Mouse (Mus musculus) central nervous system, embryonic 11.5 days (tissue): ENCODE results near the gene Bex1. TPM values are rescaled to one million over a fixed set of nuclear protein-coding genes. Genes with fewer than 3 reads are reported as not detected.

Experiments
- polyA plus RNA-seq: library from polyadenylated mRNA; depleted of rRNA; stranded (reverse); fragments of >200 nt; gene quantifications from 2 replicates; pipeline ENCODE4 v1.2.3, GENCODE M21; 2012; rRNA removed

The Bex1 gene
- polyA plus RNA-seq = 124 and 232 TPM in 2 replicates

DNA sequence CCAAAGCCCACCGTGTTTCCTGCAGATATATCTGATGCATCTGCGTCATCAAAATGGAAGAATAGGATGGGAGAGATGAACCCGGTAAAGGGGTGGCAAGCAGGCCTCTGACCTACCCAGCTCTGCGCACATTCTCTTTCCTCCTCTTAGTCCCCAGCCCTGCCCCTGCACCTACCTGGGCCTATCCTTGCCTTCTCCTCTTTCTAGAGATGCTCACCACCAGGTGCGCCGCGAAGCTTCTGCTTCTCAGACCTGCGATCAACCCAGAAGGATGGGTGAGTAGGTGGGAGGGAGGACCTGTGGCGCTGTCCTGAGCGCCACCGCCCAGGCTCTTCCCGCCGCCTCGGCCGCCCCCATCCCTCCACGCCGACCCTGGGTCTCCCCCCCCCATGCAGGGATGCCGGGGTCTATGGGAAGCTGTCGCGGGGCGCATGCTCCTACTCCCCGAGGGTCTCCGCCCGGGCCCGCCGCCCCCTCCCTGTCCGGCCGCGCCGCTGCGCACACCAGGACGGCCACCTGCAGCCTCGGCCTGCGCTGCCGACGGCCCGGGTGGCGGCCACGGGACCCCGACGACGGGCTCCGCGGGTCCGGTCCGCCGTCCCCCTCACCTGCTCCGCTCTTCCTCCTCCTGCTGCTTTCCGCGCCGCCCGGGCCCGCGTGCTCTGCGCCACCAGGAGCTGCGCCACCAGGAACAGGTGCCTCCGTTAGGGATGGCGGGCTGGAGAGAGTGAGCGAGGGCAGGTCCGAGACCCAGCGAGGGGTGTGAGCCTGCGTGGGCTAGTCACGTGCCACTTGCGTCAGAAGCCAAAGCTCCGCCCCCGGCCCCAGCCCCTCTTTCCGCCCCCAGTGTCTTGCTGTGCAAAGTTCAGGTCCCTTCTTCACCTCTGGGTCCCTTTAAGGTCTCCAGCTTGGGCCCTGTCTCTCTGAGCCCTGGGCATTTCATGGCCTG is at the start of gene Bex1, which contains the start of gene Tceal7:
TSS of gene Bex1 (minus strand) at position 785 of the 949 bp plus-strand sequence.
TSS of gene Tceal7 (plus strand) at position 51 of the 949 bp plus-strand sequence.

DNA sequence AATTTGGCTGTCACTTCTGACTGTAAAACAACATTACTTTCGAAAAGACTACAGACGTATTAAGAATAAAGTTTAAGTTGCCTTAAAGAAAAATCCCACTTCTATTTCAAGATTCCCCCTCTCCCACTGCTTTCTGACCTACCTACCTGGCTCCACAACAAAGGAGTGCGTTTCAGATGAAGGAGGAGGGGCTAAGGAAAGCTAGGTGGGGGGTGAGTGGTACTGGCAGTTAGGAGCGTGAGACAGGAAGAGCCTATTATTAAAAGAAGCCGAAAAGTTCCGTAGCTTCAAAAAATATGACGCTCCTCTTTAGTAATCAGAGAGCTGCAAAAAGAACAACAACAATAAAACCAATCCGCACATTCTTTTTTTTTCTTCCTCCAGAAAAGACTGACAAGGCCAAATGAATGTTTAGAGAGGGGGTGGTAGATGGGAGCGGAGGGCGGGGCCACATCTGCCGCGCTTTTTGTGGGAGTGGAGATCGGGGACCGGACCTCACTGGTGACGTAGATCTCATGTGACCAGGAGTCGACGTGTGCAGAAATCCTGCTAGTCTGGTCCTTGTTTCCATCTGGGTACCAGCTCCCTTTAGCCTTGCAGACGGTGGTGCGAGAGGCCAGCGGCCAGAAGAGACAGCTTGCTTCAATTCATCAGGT is 29.4 kb upstream of the Bex1 start, which contains the start of gene Tceal9:
TSS of gene Tceal9 (plus strand) at position 506 of the 656 bp plus-strand sequence.

DNA sequence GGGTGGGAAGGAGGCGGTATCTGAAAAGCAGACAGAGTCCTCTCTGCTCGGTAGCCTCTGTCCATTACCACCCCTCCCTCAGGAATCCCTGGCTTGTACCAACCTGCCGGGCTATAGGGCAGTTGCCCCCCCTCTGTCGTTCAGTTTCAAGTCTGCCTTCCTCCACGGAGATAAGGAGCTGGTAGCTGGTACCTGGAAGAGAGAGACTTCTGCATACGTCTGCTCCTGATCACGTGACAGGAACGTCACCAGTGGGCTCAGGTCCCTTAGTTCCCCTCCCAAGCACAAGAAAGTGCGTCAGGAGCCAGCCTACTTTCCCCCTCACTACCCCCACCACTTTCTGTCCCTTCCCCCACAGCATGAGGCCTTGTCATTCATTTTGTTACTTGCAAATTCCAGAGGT is 11.6 kb downstream of the Bex1 start, which contains the start of gene Tceal5:
TSS of gene Tceal5 (minus strand) at position 213 of the 403 bp plus-strand sequence.

DNA sequence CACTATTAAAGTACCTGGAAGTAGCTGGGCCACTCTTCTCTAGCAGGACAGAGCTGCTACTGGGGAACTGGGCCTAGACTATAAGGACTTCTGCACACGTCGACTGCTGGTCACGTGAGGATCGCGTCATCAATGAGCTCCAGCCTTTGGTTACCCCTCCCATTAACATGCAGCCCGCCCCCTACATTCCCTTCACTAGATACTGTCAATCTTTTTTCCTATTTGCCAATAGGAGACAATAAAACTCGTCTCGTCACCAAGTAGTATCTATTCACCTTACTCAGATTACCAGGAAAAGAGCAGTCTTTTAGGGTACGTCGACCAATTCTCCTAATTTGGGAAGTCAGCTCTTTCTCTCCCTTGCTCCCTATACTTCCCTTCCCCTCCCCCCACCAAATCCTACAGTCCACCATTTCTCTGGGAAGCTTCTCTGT is 43.2 kb downstream of the Bex1 start, which contains the start of gene Tceal8:
TSS of gene Tceal8 (minus strand) at position 225 of the 434 bp plus-strand sequence.

Other genes with a start within 250 kb of the Bex1 start
- gene Arxes2, start 221.7 kb downstream of the Bex1 start, polyA plus RNA-seq = 57.2 and 65.6 TPM in 2 replicates
- gene Arxes1, start 182.1 kb downstream of the Bex1 start, polyA plus RNA-seq = 13.1 and 15.1 TPM in 2 replicates
- gene Bex2, start 147.3 kb downstream of the Bex1 start, polyA plus RNA-seq = 186 and 331 TPM in 2 replicates
- 0.06 and 0.14 TPM in 2 replicates for gene Nxf3, start 130.3 kb downstream of the Bex1 start, polyA plus RNA-seq
- gene Bex4, start 76.5 kb downstream of the Bex1 start, polyA plus RNA-seq = 71.3 and 141 TPM in 2 replicates
- 150 and 169 TPM in 2 replicates for gene Tceal8, start 43.2 kb downstream of the Bex1 start, polyA plus RNA-seq
- gene Tceal5, start 11.6 kb downstream of the Bex1 start, polyA plus RNA-seq = 15.9 and 17.3 TPM in 2 replicates
- 0.79 and 2.9 TPM in 2 replicates for gene Tceal7, start 734 bp downstream of the Bex1 start, polyA plus RNA-seq
- 395 and 431 TPM in 2 replicates for gene Tceal9, start 29.6 kb upstream of the Bex1 start, polyA plus RNA-seq
- gene Bex3, start 54.7 kb upstream of the Bex1 start, polyA plus RNA-seq = 639 and 646 TPM in 2 replicates